In the genomic region with DNA sequence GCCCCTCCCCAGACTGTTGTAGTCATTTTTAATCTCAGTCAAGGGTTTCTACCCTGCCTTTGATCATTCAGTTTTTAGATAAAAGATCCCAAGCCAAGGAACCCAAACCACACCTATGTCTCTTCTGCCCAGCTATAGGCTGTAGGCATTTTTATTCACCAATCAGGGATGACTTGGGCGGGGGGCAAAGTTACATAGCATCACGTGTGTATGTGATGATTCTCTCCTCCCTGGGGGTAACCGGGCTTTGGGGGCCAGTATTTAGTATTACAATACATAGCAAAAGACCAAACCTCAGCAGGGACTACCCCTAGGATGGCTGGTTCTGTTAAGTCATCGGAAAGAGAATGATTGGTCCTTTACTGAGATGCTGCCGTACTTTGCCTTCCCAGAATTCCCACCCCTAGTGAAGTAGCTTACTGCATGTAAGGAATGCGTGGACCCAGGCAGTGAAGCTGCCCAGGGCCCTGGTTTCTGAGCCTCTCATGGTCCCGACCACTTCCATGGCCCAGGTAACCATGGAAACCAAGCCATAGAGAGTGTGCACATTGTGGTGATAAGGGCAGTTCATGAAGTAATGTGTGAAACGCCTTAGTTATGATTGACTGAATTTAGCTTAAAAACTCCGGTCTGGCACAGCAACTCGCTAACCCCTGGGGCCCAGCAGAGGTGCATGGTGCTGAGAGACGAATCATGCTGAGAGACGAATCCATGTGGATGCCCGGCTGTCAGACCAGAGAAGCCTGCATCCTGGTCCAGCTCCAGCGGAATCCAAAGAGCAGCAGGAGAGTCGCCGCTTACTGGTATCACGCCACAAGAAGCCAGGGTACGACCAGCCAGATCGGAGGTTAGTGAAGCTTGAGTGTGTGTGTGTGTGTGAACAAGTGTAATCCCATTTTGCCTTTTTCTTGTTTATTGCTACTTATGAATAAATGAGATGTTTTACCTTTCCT, we compare ENCODE assay signal across 14 mouse cellular contexts. TPM values are rescaled to one million over a fixed set of nuclear protein-coding genes. Genes with fewer than 3 reads are reported as not detected.
DNase-seq lines count a peak whose midpoint lies in the region; ATAC-seq and TF ChIP-seq lines count a peak whose summit lies in the region.
"Had no signal": no experiment of that assay in that cellular context is flagged by ENCODE, and none has a peak within 500 bp of the region (broad histone marks: within the 10 kb centered on the region; RNA-seq: fewer than 3 reads in every experiment).

No protein-coding gene starts in this region.

- TF ChIP-seq CTCF in hindbrain, postnatal 0 days (IDR thresholded peaks at IDR 0.05; ENCODE audit: low read depth), result no peak

- no peaks in the 10 kb centered on the region for H3K27me3 ChIP-seq in hindbrain, embryonic 14.5 days (ENCODE audit: control insufficient read depth, insufficient read depth, low read length)
- H3K27me3 ChIP-seq in hindbrain, embryonic 12.5 days, result no peaks in the 10 kb centered on the region
- H3K27me3 ChIP-seq in hindbrain, postnatal 0 days (ENCODE audit: insufficient read depth, low read length), result no peaks in the 10 kb centered on the region
- H3K27me3 ChIP-seq: limb, embryonic 12.5 days had no signal

- H3K4me2 ChIP-seq in hindbrain, embryonic 14.5 days (replicated peaks), result peak overlapping the region; percentile 29; the same call in 1 of the 2 replicates
- no peak overlapping the region for H3K4me2 ChIP-seq in hindbrain, embryonic 12.5 days (replicated peaks)
- H3K4me2 ChIP-seq in hindbrain, postnatal 0 days (ENCODE audit: low read depth, low read length), result peak overlapping the region; percentile 41
- H3K4me2 ChIP-seq: limb, embryonic 12.5 days had no signal

- no peak overlapping the region for H3K9ac ChIP-seq in hindbrain, embryonic 14.5 days
- H3K9ac ChIP-seq in hindbrain, embryonic 12.5 days, result no peak overlapping the region
- no peak overlapping the region for H3K9ac ChIP-seq in hindbrain, postnatal 0 days (replicated peaks; ENCODE audit: low read length)
- H3K9ac ChIP-seq: limb, embryonic 12.5 days had no signal

- no peak overlapping the region for H3K27ac ChIP-seq in hindbrain, embryonic 14.5 days
- H3K27ac ChIP-seq in hindbrain, embryonic 12.5 days, result no peak overlapping the region
- H3K27ac ChIP-seq in hindbrain, postnatal 0 days, result no peak overlapping the region
- H3K27ac ChIP-seq: layer of hippocampus, adult 2 months; limb, embryonic 12.5 days had no signal

- no peaks in the 10 kb centered on the region for H3K9me3 ChIP-seq in hindbrain, embryonic 14.5 days (ENCODE audit: control insufficient read depth, low read length)
- H3K9me3 ChIP-seq in hindbrain, embryonic 12.5 days (replicated peaks), result no peaks in the 10 kb centered on the region
- no peaks in the 10 kb centered on the region for H3K9me3 ChIP-seq in hindbrain, postnatal 0 days (ENCODE audit: low read length)
- H3K9me3 ChIP-seq: limb, embryonic 12.5 days had no signal

- H3K4me3 ChIP-seq in hindbrain, embryonic 14.5 days (replicated peaks; ENCODE audit: low read length), result no peak overlapping the region
- H3K4me3 ChIP-seq in hindbrain, embryonic 12.5 days, result no peak overlapping the region
- H3K4me3 ChIP-seq in hindbrain, postnatal 0 days (ENCODE audit: low read length), result no peak overlapping the region
- H3K4me3 ChIP-seq: layer of hippocampus, adult 2 months; limb, embryonic 12.5 days had no signal

- no peaks in the 10 kb centered on the region for H3K4me1 ChIP-seq in hindbrain, embryonic 14.5 days (replicated peaks; ENCODE audit: control insufficient read depth, insufficient read depth, low read length)
- 0 out of 2 replicates have a peak, but pooled peaks cover 3% of the 10 kb centered on the region for H3K4me1 ChIP-seq in hindbrain, embryonic 12.5 days
- no peaks in the 10 kb centered on the region; the same call in 1 of the 2 replicates for H3K4me1 ChIP-seq in hindbrain, postnatal 0 days (ENCODE audit: insufficient read depth, low read length)
- H3K4me1 ChIP-seq: limb, embryonic 12.5 days had no signal

- DNase-seq in cerebellum, postnatal 36 days, result peak; percentile 18 to 33
- DNase-seq in cerebellum, adult 18-20 months, result no peak
- DNase-seq in hindbrain, embryonic 14.5 days (ENCODE audit: low spot score), result no peak
- peak; percentile 16 for DNase-seq in brain, adult 2 months (ENCODE audit: low read depth, low spot score)
- peak; percentile 58 for DNase-seq in hindbrain, postnatal 0 days (ENCODE audit: low spot score)
- DNase-seq in ovary, postnatal 14 days (ENCODE audit: low spot score), result no peak
- no peak for DNase-seq in kidney, adult 11 months
- DNase-seq: cerebellum, adult 8-10 months; lung, postnatal 14 days had no signal

- H3K36me3 ChIP-seq in hindbrain, embryonic 14.5 days (replicated peaks; ENCODE audit: control insufficient read depth, insufficient read depth), result no peaks in the 10 kb centered on the region
- no peaks in the 10 kb centered on the region for H3K36me3 ChIP-seq in hindbrain, embryonic 12.5 days
- H3K36me3 ChIP-seq in hindbrain, postnatal 0 days (ENCODE audit: insufficient read depth, low read length), result no peaks in the 10 kb centered on the region
- H3K36me3 ChIP-seq: limb, embryonic 12.5 days had no signal

- ATAC-seq in hindbrain, embryonic 14.5 days (ENCODE audit: low FRiP score), result peak; percentile 55; the same call in 1 of the 2 replicates
- no peak for ATAC-seq in hindbrain, embryonic 12.5 days (ENCODE audit: low FRiP score)
- ATAC-seq in hindbrain, postnatal 0 days, result peak; percentile 80
- ATAC-seq: CD4-positive, CD25-positive, alpha-beta regulatory T cell, adult 4 months had no signal

- WGBS in hindbrain, embryonic 14.5 days, result 53% methylated on average over 19 of the region's 19 CpGs
- WGBS in hindbrain, embryonic 12.5 days, result 62% methylated on average over 19 of the region's 19 CpGs
- WGBS in hindbrain, postnatal 0 days, result 35% methylated on average over 19 of the region's 19 CpGs

RNA-seq across cellular contexts. Expression of gene F2r, which starts 34.8 kb away (rescaled TPM):
- 69.4 and 70.2 TPM in 2 replicates for polyA plus RNA-seq in hindbrain, embryonic 14.5 days (2014; fragmentation: Nextera tagmentation; extraction: Ambion mirVana)
- polyA plus RNA-seq in hindbrain, embryonic 12.5 days (2016; fragmentation: Nextera tagmentation; extraction: Ambion mirVana), result 102 and 110 TPM in 2 replicates
- 49.7 and 53.0 TPM in 2 replicates for total RNA-seq in hindbrain, postnatal 0 days (2014; rRNA removed)
- 34.6 and 36.9 TPM in 2 replicates for polyA plus RNA-seq in hindbrain, postnatal 0 days (2015; fragmentation: Nextera tagmentation; extraction: Ambion mirVana)

RNA-seq across cellular contexts. Expression of gene F2rl1, which starts 58.5 kb away (rescaled TPM):
- not detected in 2 replicates for polyA plus RNA-seq in hindbrain, embryonic 14.5 days (2014; fragmentation: Nextera tagmentation; extraction: Ambion mirVana)
- polyA plus RNA-seq in hindbrain, embryonic 12.5 days (2016; fragmentation: Nextera tagmentation; extraction: Ambion mirVana), result 0.21 and 0.25 TPM in 2 replicates
- total RNA-seq in hindbrain, postnatal 0 days (2014; rRNA removed), result 0.37 TPM in 1 of 2 replicates, not detected in the other
- 0.10 TPM in 1 of 2 replicates, not detected in the other for polyA plus RNA-seq in hindbrain, postnatal 0 days (2015; fragmentation: Nextera tagmentation; extraction: Ambion mirVana)
- total RNA-seq: hematopoietic stem cell, adult 5-6 weeks had no signal

Comparison
In these comparisons a context has a peak if more than half of its experiments do, and no peak if none do; other contexts are left out.
1. DNase-seq: peak in cerebellum, postnatal 36 days (2 of 2), brain, adult 2 months (single experiment) and hindbrain, postnatal 0 days (single experiment); none in cerebellum, adult 18-20 months (0 of 2), hindbrain, embryonic 14.5 days (single experiment), ovary, postnatal 14 days (single experiment) and kidney, adult 11 months (single experiment).